Mouse (Mus musculus) small intestine, adult 2 months (tissue): ENCODE data around the gene Sardh. TPM values are rescaled to one million over a fixed set of nuclear protein-coding genes. Genes with fewer than 3 reads are reported as not detected.

Experiments used
- H3K27ac ChIP-seq: fragments of 200-500 bp; 2 replicates; pipeline ENCODE4 v1.5.1; 2012; ENCODE audit warnings: low read depth, low read length, control low read depth, inconsistent platforms; ENCODE audit not compliant: insufficient read depth
- H3K27me3 ChIP-seq: fragments of 200-500 bp; 2 replicates; pipeline ENCODE4 v1.6.1; 2012; ENCODE audit warnings: mild to moderate bottlenecking, moderate library complexity, low read length, inconsistent platforms; ENCODE audit not compliant: control insufficient read depth, insufficient read depth
- H3K36me3 ChIP-seq: fragments of 200-500 bp; 2 replicates; pipeline ENCODE4 v1.6.1; 2012; ENCODE audit warnings: mild to moderate bottlenecking, low read length, control low read depth, inconsistent platforms; ENCODE audit not compliant: control insufficient read depth, insufficient read depth
- H3K4me1 ChIP-seq: fragments of 200-500 bp; 2 replicates; pipeline ENCODE4 v1.6.1; 2012; ENCODE audit warnings: low read length, inconsistent platforms, mixed read lengths; ENCODE audit not compliant: control insufficient read depth, insufficient read depth, insufficient read length
- H3K4me3 ChIP-seq: fragments of 200-500 bp; 2 replicates; pipeline ENCODE4 v1.5.1; 2012; ENCODE audit warnings: low read depth, mild to moderate bottlenecking, control low read depth, inconsistent platforms, low read length, moderate library complexity
- CTCF ChIP-seq: fragments of 200-500 bp; IDR thresholded peaks from 2 replicates; pipeline ENCODE4 v1.5.1; 2012; ENCODE audit warnings: low read depth, mild to moderate bottlenecking, control low read depth, inconsistent platforms, low read length, moderate library complexity, mixed read lengths; ENCODE audit not compliant: insufficient replicate concordance, insufficient read length; ENCODE audit errors: extremely low read depth
- POLR2A ChIP-seq: fragments of 200-500 bp; IDR thresholded peaks from 2 replicates; pipeline ENCODE4 v1.6.1; 2012; ENCODE audit warnings: low read depth, mild to moderate bottlenecking, control low read depth, inconsistent platforms, low read length, moderate library complexity
- WGBS: fragments of 180-500 bp; shearing (Covaris S2); methylation state at CpG from one replicate; pipeline ENCODE4 v1.1.7; 2018; 5-methylcytosine and 5-hydroxymethylcytosine counted together
- polyA plus RNA-seq: library from polyadenylated mRNA; depleted of rRNA; stranded (reverse); fragments of >200 nt; gene quantifications from 2 replicates; pipeline ENCODE4 v1.2.3, GENCODE M21; 2012

Sardh gene
- polyA plus RNA-seq, 1 experiment: 9.3 TPM

- H3K36me3 ChIP-seq: no peaks in the 10 kb centered on the region
- no peaks in the 10 kb centered on the region for H3K4me1 ChIP-seq
- WGBS: 56% methylated on average over 7 of the region's 7 CpGs
- TF ChIP-seq POLR2A: no peak
- TF ChIP-seq CTCF: no peak
- H3K27me3 ChIP-seq: no peaks in the 10 kb centered on the region
- H3K4me3 ChIP-seq: no peak overlapping the region
- H3K27ac ChIP-seq: no peak overlapping the region
Observed at GRCm38 (mm10) chr2:27226572-27226971, 21.6 kb downstream of the Sardh start.

DNA sequence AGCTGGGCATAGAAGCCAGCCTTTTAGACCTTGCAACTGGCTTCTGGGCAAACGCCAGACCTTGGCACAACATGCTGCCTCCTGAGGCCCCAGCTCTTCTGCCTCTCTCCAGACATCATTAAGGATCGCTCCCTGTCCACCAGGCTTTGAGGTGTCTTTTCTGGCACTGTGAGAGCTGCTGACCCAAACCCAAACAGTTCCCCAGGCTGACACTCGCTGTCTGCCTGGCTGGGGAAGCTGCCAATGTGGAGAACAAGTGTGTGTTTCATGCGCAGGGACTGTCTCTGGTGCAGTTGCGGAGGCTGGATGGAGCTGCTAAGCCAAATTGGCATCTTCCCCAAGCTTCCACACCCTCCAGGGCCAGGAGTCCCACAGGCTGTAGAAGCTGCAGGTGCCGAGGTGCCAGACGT lies 25.1 kb downstream of the Sardh start:
- no peaks in the 10 kb centered on the region for H3K36me3 ChIP-seq
- WGBS: 72% methylated on average over 7 of the region's 7 CpGs
- TF ChIP-seq CTCF (no peak), POLR2A (no peak)

GRCm38 (mm10) chr2:27218569-27218968 lies 29.6 kb downstream of the Sardh start:
- H3K36me3 ChIP-seq: no peaks in the 10 kb centered on the region
- H3K4me3 ChIP-seq: no peak overlapping the region
- H3K4me1 ChIP-seq: no peaks in the 10 kb centered on the region
- TF ChIP-seq CTCF: no peak
- no peak for TF ChIP-seq POLR2A
- H3K27me3 ChIP-seq: no peaks in the 10 kb centered on the region
- H3K27ac ChIP-seq: no peak overlapping the region
- WGBS: 89% methylated on average over 8 of the region's 8 CpGs

More for the DNA sequence above, 25.1 kb downstream of the Sardh start:
- Histone ChIP-seq H3K4me1 (no peaks in the 10 kb centered on the region), H3K27me3 (no peaks in the 10 kb centered on the region), H3K27ac (no peak overlapping the region), H3K4me3 (no peak overlapping the region)

- Histone ChIP-seq H3K36me3 (no peaks in the 10 kb centered on the region), H3K27ac (no peak overlapping the region), H3K27me3 (no peaks in the 10 kb centered on the region), H3K4me1 (no peaks in the 10 kb centered on the region), H3K4me3 (no peak overlapping the region)
- TF ChIP-seq CTCF (no peak), POLR2A (no peak)
- 77% methylated on average over 2 of the region's 2 CpGs for WGBS
Observed at GRCm38 (mm10) chr2:27218121-27218544, 30.0 kb downstream of the Sardh start.

GRCm38 (mm10) chr2:27215537-27215936 lies 32.6 kb downstream of the Sardh start:
- Histone ChIP-seq H3K4me3 (no peak overlapping the region), H3K27me3 (no peaks in the 10 kb centered on the region), H3K4me1 (no peaks in the 10 kb centered on the region), H3K36me3 (no peaks in the 10 kb centered on the region), H3K27ac (no peak overlapping the region)
- WGBS: 69% methylated on average over 2 of the region's 2 CpGs
- TF ChIP-seq CTCF: no peak
- TF ChIP-seq POLR2A: no peak

- Histone ChIP-seq H3K4me1 (no peaks in the 10 kb centered on the region), H3K27ac (no peak overlapping the region), H3K4me3 (no peak overlapping the region), H3K27me3 (no peaks in the 10 kb centered on the region), H3K36me3 (no peaks in the 10 kb centered on the region)
- TF ChIP-seq POLR2A: no peak
- TF ChIP-seq CTCF: no peak
- 57% methylated on average over 8 of the region's 8 CpGs for WGBS
Observed at GRCm38 (mm10) chr2:27211966-27212893, 35.9 kb downstream of the Sardh start.

DNA sequence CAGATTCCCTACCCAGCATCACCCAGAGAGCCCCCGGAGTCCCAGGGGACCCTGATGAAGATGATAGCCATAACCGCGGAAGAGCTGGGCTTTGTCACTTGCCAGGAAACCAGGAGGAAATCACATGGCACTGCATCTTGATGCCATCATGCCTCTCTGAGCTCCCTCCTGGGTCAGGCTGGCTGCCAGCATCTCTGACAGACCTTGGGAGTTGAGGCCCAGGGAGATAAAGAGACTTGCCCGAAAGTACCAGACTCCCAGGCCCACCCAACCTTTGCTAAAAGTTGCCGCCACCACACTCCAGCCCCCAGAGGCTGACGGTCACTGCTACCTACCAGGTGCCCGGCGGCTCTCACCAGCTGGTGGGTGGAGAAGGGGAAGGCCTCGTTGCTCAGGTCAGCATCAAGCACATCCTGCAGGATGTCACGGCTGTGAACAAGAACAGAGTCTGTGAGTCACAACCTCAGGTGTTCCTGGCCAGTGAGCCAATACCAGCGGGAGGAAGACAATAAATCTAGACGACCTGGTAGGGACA lies 37.4 kb downstream of the Sardh start:
- Histone ChIP-seq H3K36me3 (no peaks in the 10 kb centered on the region), H3K27ac (no peak overlapping the region), H3K4me3 (no peak overlapping the region), H3K27me3 (no peaks in the 10 kb centered on the region), H3K4me1 (no peaks in the 10 kb centered on the region; the same call in 1 of the 2 replicates)
- TF ChIP-seq CTCF (no peak), POLR2A (no peak)
- 69% methylated on average over 12 of the region's 12 CpGs for WGBS
